Mouse (Mus musculus) cortical plate, adult 2 months (tissue): ENCODE data around the gene C2. TPM values are rescaled to one million over a fixed set of nuclear protein-coding genes. Genes with fewer than 3 reads are reported as not detected.
A peak's percentile ranks its signal among the peaks of the same experiment; 100 is the strongest.
"Not testable (repeated sequence)": the region's sequence is repeated elsewhere in the genome, so short reads cannot be mapped to it uniquely, and the experiment has no call there.

Experiments
- H3K27ac ChIP-seq: fragments of 200-500 bp; 2 replicates; pipeline ENCODE4 v1.5.1; 2012; ENCODE audit warnings: low read length, control low read depth, inconsistent platforms; ENCODE audit not compliant: insufficient read depth
- H3K4me1 ChIP-seq: fragments of 200-500 bp; 2 replicates; pipeline ENCODE4 v1.6.1; 2011; ENCODE audit warnings: low read length; ENCODE audit not compliant: control insufficient read depth, insufficient read depth
- H3K4me3 ChIP-seq: fragments of 200-500 bp; 2 replicates; pipeline ENCODE4 v1.5.1; 2011; ENCODE audit warnings: mild to moderate bottlenecking, low read length, control low read depth; ENCODE audit not compliant: insufficient read depth
- CTCF ChIP-seq: fragments of 200-500 bp; IDR thresholded peaks from 2 replicates; pipeline ENCODE4 v1.5.1; 2011; ENCODE audit warnings: mild to moderate bottlenecking, control low read depth, low read length; ENCODE audit not compliant: insufficient read depth; ENCODE audit errors: extremely low read depth
- POLR2A ChIP-seq: fragments of 200-500 bp; IDR thresholded peaks from 2 replicates; pipeline ENCODE4 v1.6.1; 2011; ENCODE audit warnings: mild to moderate bottlenecking, low read length, control low read depth; ENCODE audit not compliant: insufficient read depth; ENCODE audit errors: extremely low read depth
- polyA plus RNA-seq: library from polyadenylated mRNA; depleted of rRNA; stranded (reverse); fragments of >200 nt; gene quantifications from 2 replicates; pipeline ENCODE4 v1.2.3, GENCODE M21; 2012; rRNA removed

Gene C2
- polyA plus RNA-seq, 1 experiment, result 3.2 TPM

- Histone ChIP-seq H3K27ac (no peak overlapping the region), H3K4me3 (no peak overlapping the region), H3K4me1 (no peaks in the 10 kb centered on the region; the same call in 1 of the 2 replicates)
- TF ChIP-seq POLR2A (no peak), CTCF (no peak)
Measured at GRCm38 (mm10) chr17:34840736-34841307, 57.2 kb downstream of the C2 start.

GRCm38 (mm10) chr17:34838785-34839184, 59.3 kb downstream of the C2 start:
- TF ChIP-seq CTCF (no peak), POLR2A (no peak)
- Histone ChIP-seq H3K4me1 (peaks cover 2% of the 10 kb centered on the region; the same call in 1 of the 2 replicates), H3K27ac (no peak overlapping the region), H3K4me3 (no peak overlapping the region)

DNA sequence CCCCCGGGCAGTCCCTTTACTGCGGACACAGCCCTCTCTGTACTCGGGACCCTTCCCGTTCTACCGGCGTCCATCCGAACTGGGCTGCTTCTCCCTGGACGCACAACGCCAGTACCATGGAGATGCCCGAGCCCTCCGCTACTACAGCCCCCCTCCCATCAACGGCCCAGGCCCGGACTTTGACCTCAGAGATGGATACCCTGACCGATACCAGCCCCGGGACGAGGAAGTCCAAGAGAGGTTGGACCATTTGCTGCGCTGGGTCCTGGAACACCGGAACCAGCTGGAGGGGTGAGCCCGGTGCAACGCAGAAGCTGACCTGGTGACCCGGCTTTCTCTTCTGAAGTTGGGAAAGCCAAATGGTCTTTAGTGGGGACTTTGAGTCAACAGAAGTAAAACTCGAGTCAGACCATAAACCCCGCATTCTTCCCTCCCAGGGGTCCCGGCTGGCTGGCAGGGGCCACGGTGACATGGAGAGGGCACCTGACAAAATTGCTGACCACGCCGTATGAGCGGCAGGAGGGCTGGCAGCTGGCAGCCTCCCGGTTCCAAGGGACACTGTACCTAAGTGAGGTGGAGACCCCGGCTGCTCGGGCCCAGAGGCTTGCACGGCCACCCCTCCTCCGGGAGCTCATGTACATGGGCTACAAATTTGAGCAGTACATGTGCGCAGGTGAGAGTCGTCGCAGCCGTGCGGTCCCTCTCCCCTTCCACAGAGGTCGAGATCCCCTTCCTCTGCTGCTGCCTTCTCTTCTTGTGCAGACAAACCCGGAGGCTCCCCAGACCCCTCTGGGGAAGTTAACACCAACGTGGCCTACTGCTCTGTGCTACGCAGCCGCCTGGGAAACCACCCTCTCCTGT, 60.4 kb downstream of the C2 start:
- TF ChIP-seq CTCF, result no peak
- TF ChIP-seq POLR2A, result no peak
- peak overlapping the region; percentile 97 for H3K4me3 ChIP-seq
- H3K4me1 ChIP-seq, result peaks cover 2% of the 10 kb centered on the region; the same call in 1 of the 2 replicates
- peak overlapping the region; percentile 73 for H3K27ac ChIP-seq

DNA sequence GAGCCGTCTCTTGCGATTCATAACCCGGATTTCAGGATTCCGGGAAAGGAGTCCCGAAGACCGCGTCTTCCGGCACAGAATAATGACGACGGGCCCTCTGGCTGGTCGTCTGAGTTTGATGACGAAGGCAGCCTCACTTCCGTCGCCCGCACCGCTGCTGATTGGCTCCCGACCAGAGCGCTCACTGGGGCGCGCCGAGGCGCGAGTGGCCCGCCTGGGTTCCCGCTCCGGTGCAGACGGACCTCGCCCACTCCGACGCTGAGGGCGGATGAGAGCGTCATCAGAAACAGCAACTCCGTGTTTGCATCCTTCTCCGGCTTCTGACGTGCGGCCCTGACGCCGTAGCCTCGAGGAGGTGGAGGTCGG, 61.2 kb downstream of the C2 start, which contains the start of the genes Stk19 and Dxo:
Stk19 (minus strand) TSS at position 90 of the 366 bp plus-strand sequence.
Dxo (plus strand) TSS at position 164 of the 366 bp plus-strand sequence.
- TF ChIP-seq POLR2A, result peak; percentile 80
- TF ChIP-seq CTCF, result no peak
- Histone ChIP-seq H3K4me1 (peaks cover 2% of the 10 kb centered on the region; the same call in 1 of the 2 replicates), H3K4me3 (peak within 1 kb of the TSS; percentile 97), H3K27ac (peak within 1 kb of the TSS; percentile 73)

DNA sequence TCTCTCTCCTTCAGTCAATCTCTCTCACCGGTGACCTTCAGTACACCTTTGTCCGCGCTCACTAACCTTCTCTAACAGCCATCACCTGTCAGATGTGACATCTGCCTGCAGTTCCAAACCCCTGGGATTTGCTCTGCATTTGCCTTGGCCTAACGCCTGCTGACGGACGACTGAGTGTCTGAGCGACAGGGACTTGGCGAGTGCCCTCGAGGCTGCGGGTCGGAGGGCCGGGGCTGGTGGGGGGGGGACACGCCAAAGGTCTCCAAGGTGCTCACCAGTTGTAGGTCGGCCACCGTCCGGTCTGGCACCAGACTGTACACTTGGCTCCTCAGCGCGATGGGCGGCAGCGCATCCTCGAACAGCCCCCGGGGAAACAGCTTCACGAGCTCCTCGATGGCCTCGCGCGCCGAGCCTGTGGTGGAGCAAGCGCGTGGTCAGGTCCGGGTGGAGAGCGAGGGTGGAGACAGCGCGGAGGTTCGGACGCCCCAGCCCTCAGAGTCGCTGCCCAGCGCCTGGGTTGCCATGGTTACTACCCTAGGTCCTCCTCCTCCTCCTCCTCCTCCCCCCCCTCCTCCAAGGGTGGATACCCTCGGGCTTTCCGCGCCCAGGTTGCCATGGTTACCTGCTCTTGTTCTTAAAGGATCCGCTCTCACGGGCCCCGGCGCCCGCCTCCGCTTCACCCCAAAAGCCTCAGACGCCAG, 61.8 kb downstream of the C2 start:
- peak overlapping the region; percentile 48; the same call in 1 of the 2 replicates for H3K27ac ChIP-seq
- H3K4me3 ChIP-seq, result peak overlapping the region; percentile 97
- H3K4me1 ChIP-seq, result peaks cover 2% of the 10 kb centered on the region; the same call in 1 of the 2 replicates
- no peak for TF ChIP-seq CTCF

- not testable (repeated sequence) for H3K4me3 ChIP-seq, H3K27ac ChIP-seq, H3K4me1 ChIP-seq
Measured at GRCm38 (mm10) chr17:34830776-34831175, 67.3 kb downstream of the C2 start.

GRCm38 (mm10) chr17:34814818-34815370, 83.2 kb downstream of the C2 start:
- no peak for TF ChIP-seq POLR2A
- no peak for TF ChIP-seq CTCF
- H3K4me1 ChIP-seq, result no peaks in the 10 kb centered on the region
- H3K4me3 ChIP-seq, result no peak overlapping the region
- no peak overlapping the region for H3K27ac ChIP-seq

GRCm38 (mm10) chr17:34813747-34814146, 84.3 kb downstream of the C2 start:
- H3K27ac ChIP-seq, H3K4me3 ChIP-seq, H3K4me1 ChIP-seq: not testable (repeated sequence)
- peak; percentile 48 for TF ChIP-seq CTCF

Other genes with a start within 250 kb of the C2 start
- 2.2 and 2.6 TPM in 2 replicates for gene Tnxb, start 227.7 kb downstream of the C2 start, polyA plus RNA-seq
- 10.7 and 14.8 TPM in 2 replicates for gene C4b, start 154.4 kb downstream of the C2 start, polyA plus RNA-seq
- not detected in 2 replicates for gene Cyp21a1, start 93.7 kb downstream of the C2 start, polyA plus RNA-seq
- 80.0 and 80.7 TPM in 2 replicates for gene Stk19, start 61.3 kb downstream of the C2 start, polyA plus RNA-seq
- gene Dxo, start 61.2 kb downstream of the C2 start, polyA plus RNA-seq, result 53.1 and 55.5 TPM in 2 replicates
- 74.0 and 81.2 TPM in 2 replicates for gene Skiv2l, start 48.1 kb downstream of the C2 start, polyA plus RNA-seq
- 56.3 and 65.8 TPM in 2 replicates for gene Nelfe, start 47.9 kb downstream of the C2 start, polyA plus RNA-seq
- 0.08 and 0.32 TPM in 2 replicates for gene Cfb, start 35.7 kb downstream of the C2 start, polyA plus RNA-seq
- gene Zbtb12, start 18.8 kb downstream of the C2 start, polyA plus RNA-seq, result 4.8 and 4.9 TPM in 2 replicates
- 0.04 and 0.13 TPM in 2 replicates for gene Gm20547, start 16.2 kb downstream of the C2 start, polyA plus RNA-seq
- gene Ehmt2, start 204 bp upstream of the C2 start, polyA plus RNA-seq, result 247 and 264 TPM in 2 replicates
- 0.46 and 0.49 TPM in 2 replicates for gene Slc44a4, start 16.2 kb upstream of the C2 start, polyA plus RNA-seq
- gene Neu1, start 33.0 kb upstream of the C2 start, polyA plus RNA-seq, result 49.4 and 50.5 TPM in 2 replicates
- gene Hspa1b, start 61.0 kb upstream of the C2 start, polyA plus RNA-seq, result 8.4 and 11.6 TPM in 2 replicates
- gene Gm20481, start 71.6 kb upstream of the C2 start, polyA plus RNA-seq, result not detected in 2 replicates
- 12.0 and 14.0 TPM in 2 replicates for gene Hspa1a, start 73.9 kb upstream of the C2 start, polyA plus RNA-seq
- gene Hspa1l, start 74.4 kb upstream of the C2 start, polyA plus RNA-seq, result 0.50 and 0.59 TPM in 2 replicates
- 36.9 and 37.2 TPM in 2 replicates for gene Lsm2, start 83.6 kb upstream of the C2 start, polyA plus RNA-seq
- 43.7 and 46.6 TPM in 2 replicates for gene Vars, start 102.7 kb upstream of the C2 start, polyA plus RNA-seq
- 0.29 and 0.36 TPM in 2 replicates for gene Vwa7, start 118.3 kb upstream of the C2 start, polyA plus RNA-seq
- gene Sapcd1, start 129.8 kb upstream of the C2 start, polyA plus RNA-seq, result 0.94 and 0.96 TPM in 2 replicates
- 0.58 and 0.72 TPM in 2 replicates for gene Msh5, start 148.5 kb upstream of the C2 start, polyA plus RNA-seq
- gene Clic1, start 151.7 kb upstream of the C2 start, polyA plus RNA-seq, result 18.4 and 18.7 TPM in 2 replicates
- 25.1 and 26.8 TPM in 2 replicates for gene Ddah2, start 160.8 kb upstream of the C2 start, polyA plus RNA-seq
- gene Ly6g6c, start 167.1 kb upstream of the C2 start, polyA plus RNA-seq, result not detected in 2 replicates
- gene Mpig6b, start 167.9 kb upstream of the C2 start, polyA plus RNA-seq, result not detected in 2 replicates
- 4.8 and 5.5 TPM in 2 replicates for gene Ly6g6e, start 178.6 kb upstream of the C2 start, polyA plus RNA-seq
- gene Ly6g6d, start 179.8 kb upstream of the C2 start, polyA plus RNA-seq, result 1.8 and 3.6 TPM in 2 replicates
- gene Ly6g6f, start 187.3 kb upstream of the C2 start, polyA plus RNA-seq, result 0.44 and 1.1 TPM in 2 replicates
- 147 and 159 TPM in 2 replicates for gene Abhd16a, start 191.0 kb upstream of the C2 start, polyA plus RNA-seq
- not detected in 2 replicates for gene Ly6g5c, start 210.0 kb upstream of the C2 start, polyA plus RNA-seq
- 0.91 and 1.3 TPM in 2 replicates for gene Ly6g5b, start 217.2 kb upstream of the C2 start, polyA plus RNA-seq
- 20.4 and 21.0 TPM in 2 replicates for gene Gpank1, start 223.2 kb upstream of the C2 start, polyA plus RNA-seq
- 191 and 200 TPM in 2 replicates for gene Csnk2b, start 223.8 kb upstream of the C2 start, polyA plus RNA-seq
- gene D17H6S53E, start 228.1 kb upstream of the C2 start, polyA plus RNA-seq, result 9.6 and 10.3 TPM in 2 replicates
- gene Apom, start 233.8 kb upstream of the C2 start, polyA plus RNA-seq, result 0.13 TPM in 2 replicates
- 194 and 212 TPM in 2 replicates for gene Bag6, start 236.9 kb upstream of the C2 start, polyA plus RNA-seq